In genomic region chr7:120980041-120980440, GRCm38 (mm10) we compare ENCODE assay signal across 9 mouse cellular contexts. TPM values are rescaled to one million over a fixed set of nuclear protein-coding genes. Genes with fewer than 3 reads are reported as not detected.
DNase-seq lines count a peak whose midpoint lies in the region; ATAC-seq lines count a peak whose summit lies in the region.
"Had no signal": no experiment of that assay in that cellular context is flagged by ENCODE, and none has a peak within 500 bp of the region (broad histone marks: within the 10 kb centered on the region; RNA-seq: fewer than 3 reads in every experiment).

No protein-coding gene starts in this region.

- no peak overlapping the region for H3K4me3 ChIP-seq in heart, embryonic 15.5 days
- H3K4me3 ChIP-seq in hindbrain, embryonic 14.5 days (replicated peaks; ENCODE audit: low read length): peak overlapping the region; percentile 95

- intact Hi-C loops in heart, postnatal 14 days (cut with DNase I): loop anchor here (5.0 kb wide), 1 partner anchor 52 kb away; the partner anchor contains the start of gene Mettl9

- peaks cover 17% of the 10 kb centered on the region for H3K4me1 ChIP-seq in heart, embryonic 15.5 days (replicated peaks)
- peaks cover 27% of the 10 kb centered on the region for H3K4me1 ChIP-seq in hindbrain, embryonic 14.5 days (replicated peaks; ENCODE audit: control insufficient read depth, insufficient read depth, low read length)

- H3K36me3 ChIP-seq in heart, embryonic 15.5 days: no peaks in the 10 kb centered on the region
- no peaks in the 10 kb centered on the region for H3K36me3 ChIP-seq in hindbrain, embryonic 14.5 days (replicated peaks; ENCODE audit: control insufficient read depth, insufficient read depth)

- no peaks in the 10 kb centered on the region for H3K9me3 ChIP-seq in heart, embryonic 15.5 days (replicated peaks)
- H3K9me3 ChIP-seq in hindbrain, embryonic 14.5 days (ENCODE audit: control insufficient read depth, low read length): no peaks in the 10 kb centered on the region

- 55% methylated on average over 4 of the region's 4 CpGs for WGBS in heart, embryonic 15.5 days
- 90% methylated on average over 4 of the region's 4 CpGs for WGBS in hindbrain, embryonic 14.5 days

- no peak overlapping the region for H3K9ac ChIP-seq in heart, embryonic 15.5 days
- H3K9ac ChIP-seq in hindbrain, embryonic 14.5 days: no peak overlapping the region

- peak overlapping the region; percentile 86 for H3K4me2 ChIP-seq in heart, embryonic 15.5 days
- H3K4me2 ChIP-seq in hindbrain, embryonic 14.5 days (replicated peaks): peak overlapping the region; percentile 57

- DNase-seq in heart, postnatal 14 days: no peak
- DNase-seq in c-Kit-positive CD71-positive TER-119-negative erythroid progenitor cells, embryonic 14.5 days (ENCODE audit: low read depth): peak; percentile 81
- DNase-seq in hindbrain, embryonic 14.5 days (ENCODE audit: low spot score): no peak
- no peak for DNase-seq in thymus, postnatal 25 days
- DNase-seq in thymus, postnatal 36 days: no peak
- no peak for DNase-seq in urinary bladder, postnatal 4 days (ENCODE audit: low spot score in 2 of 2)
- DNase-seq: cerebellum, adult 11-12 months had no signal

- H3K27ac ChIP-seq in heart, embryonic 15.5 days: no peak overlapping the region
- no peak overlapping the region for H3K27ac ChIP-seq in hindbrain, embryonic 14.5 days

- H3K27me3 ChIP-seq in heart, embryonic 15.5 days: no peaks in the 10 kb centered on the region
- no peaks in the 10 kb centered on the region for H3K27me3 ChIP-seq in hindbrain, embryonic 14.5 days (ENCODE audit: control insufficient read depth, insufficient read depth, low read length)

- no peak for ATAC-seq in heart, embryonic 15.5 days (replicated peaks; ENCODE audit: insufficient number of reproducible peaks, insufficient read depth, low FRiP score, low read depth)
- no peak for ATAC-seq in hindbrain, embryonic 14.5 days (ENCODE audit: low FRiP score)
- peak; percentile 55 for ATAC-seq in megakaryocyte progenitor cell, adult 5-6 weeks (replicated peaks; ENCODE audit: poor library complexity)

RNA-seq across cellular contexts. Expression of gene Cdr2, which starts 2.1 kb away (rescaled TPM):
- polyA plus RNA-seq in heart, embryonic 15.5 days (2015; fragmentation: Nextera tagmentation; extraction: Ambion mirVana): 13.2 and 14.8 TPM in 2 replicates
- 10 to 100 TPM; 24.1 to 24.8 TPM for total RNA-seq in heart, postnatal 14 days (2021)
- 19.6 and 23.1 TPM in 2 replicates for polyA plus RNA-seq in hindbrain, embryonic 14.5 days (2014; fragmentation: Nextera tagmentation; extraction: Ambion mirVana)
- 2.9 and 4.3 TPM in 2 replicates for total RNA-seq in megakaryocyte progenitor cell, adult 5-6 weeks (2015)
- total RNA-seq in megakaryocyte progenitor cell, adult 5-6 weeks (2017): 4.7 and 7.1 TPM in 2 replicates

RNA-seq across cellular contexts. Expression of gene Mfsd13b, which starts 2.3 kb away (rescaled TPM):
- polyA plus RNA-seq in heart, embryonic 15.5 days (2015; fragmentation: Nextera tagmentation; extraction: Ambion mirVana): 0.09 TPM in 1 of 2 replicates, not detected in the other
- total RNA-seq in heart, postnatal 14 days (2021): not detected
- 0.31 and 0.37 TPM in 2 replicates for polyA plus RNA-seq in hindbrain, embryonic 14.5 days (2014; fragmentation: Nextera tagmentation; extraction: Ambion mirVana)
- total RNA-seq in megakaryocyte progenitor cell, adult 5-6 weeks (2015): not detected in 2 replicates
- total RNA-seq in megakaryocyte progenitor cell, adult 5-6 weeks (2017): 0.20 TPM in 1 of 2 replicates, not detected in the other

RNA-seq across cellular contexts. Expression of gene Mettl9, which starts 54.2 kb away (rescaled TPM):
- polyA plus RNA-seq in heart, embryonic 15.5 days (2015; fragmentation: Nextera tagmentation; extraction: Ambion mirVana): 87.4 and 92.5 TPM in 2 replicates
- 10 to 100 TPM; 78.8 to 94.3 TPM for total RNA-seq in heart, postnatal 14 days (2021)
- 203 and 209 TPM in 2 replicates for polyA plus RNA-seq in hindbrain, embryonic 14.5 days (2014; fragmentation: Nextera tagmentation; extraction: Ambion mirVana)
- 96.6 and 111 TPM in 2 replicates for total RNA-seq in megakaryocyte progenitor cell, adult 5-6 weeks (2015)
- total RNA-seq in megakaryocyte progenitor cell, adult 5-6 weeks (2017): 86.0 and 86.6 TPM in 2 replicates
